In the genomic region with DNA sequence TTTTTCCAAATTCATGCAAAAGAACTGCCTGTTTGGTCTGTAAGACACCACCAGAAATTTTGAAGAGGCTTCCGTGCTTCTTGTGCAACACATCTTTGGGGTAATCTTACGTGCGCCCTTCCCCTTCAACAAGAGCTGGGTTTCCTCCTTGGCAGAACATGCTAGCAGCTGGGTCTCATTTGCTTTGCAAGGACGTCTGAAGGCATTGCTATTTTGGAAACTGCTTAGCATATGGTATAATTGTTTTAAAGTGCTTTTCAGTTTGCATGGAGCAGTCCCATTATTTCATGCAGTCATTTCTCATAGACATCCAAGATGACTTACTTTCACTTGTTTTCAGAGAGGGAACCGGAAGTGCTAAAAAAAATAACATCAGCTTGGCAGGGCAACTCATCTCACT, we compare ENCODE assay signal across 20 mouse cellular contexts.
A peak's percentile ranks its signal among the peaks of the same experiment; 100 is the strongest.
DNase-seq lines count a peak whose midpoint lies in the region; ATAC-seq and TF ChIP-seq lines count a peak whose summit lies in the region.
"Had no signal": no experiment of that assay in that cellular context is flagged by ENCODE, and none has a peak within 500 bp of the region (broad histone marks: within the 10 kb centered on the region; RNA-seq: fewer than 3 reads in every experiment).

No protein-coding gene starts in this region.

- ATAC-seq in frontal cortex, adult (ENCODE audit: low TSS enrichment): peak; percentile 92
- no peak for ATAC-seq in lung, postnatal 0 days
- ATAC-seq: intestine, embryonic 16.5 days had no signal

- no peak overlapping the region for H3K4me2 ChIP-seq in lung, postnatal 0 days (replicated peaks; ENCODE audit: low read depth, low read length)
- H3K4me2 ChIP-seq: hindbrain, embryonic 13.5 days; limb, embryonic 12.5 days; liver, embryonic 15.5 days; midbrain, embryonic 12.5 days had no signal

- 66% methylated on average over 5 of the region's 5 CpGs for WGBS in lung, postnatal 0 days
- 67% methylated on average over 5 of the region's 5 CpGs for WGBS in lung, adult 2 months

- intact Hi-C loops in left cerebral cortex, adult 2 months (cut with DNase I): loop anchor here (1.0 kb wide), 1 partner anchor 81 kb away; no protein-coding TSS in a partner anchor

- no peak for DNase-seq in frontal cortex, postnatal 14 days (ENCODE audit: low spot score in 2 of 2)
- peak; percentile 40 for DNase-seq in lung, postnatal 0 days (ENCODE audit: low spot score)
- no peak for DNase-seq in lung, adult 2 months
- DNase-seq in left cerebral cortex, adult 2 months (ENCODE audit: extremely low spot score in 1 of 2, low spot score in 2 of 2): peak in 1 of 2 experiments; percentile 41
- no peak for DNase-seq in cerebellum, postnatal 36 days
- DNase-seq in adrenal gland, adult 18-20 months (ENCODE audit: low spot score in 2 of 2): no peak
- DNase-seq: adrenal gland, postnatal 25 days; cerebellum, adult 11 months; kidney, postnatal 14 days; lung, postnatal 36 days; thymus, postnatal 36 days had no signal

- H3K4me3 ChIP-seq in lung, postnatal 0 days (ENCODE audit: low read depth, low read length): no peak overlapping the region
- no peak overlapping the region for H3K4me3 ChIP-seq in lung, adult 2 months (replicated peaks; ENCODE audit: extremely low read depth, low read depth, low read length)
- no peak overlapping the region for H3K4me3 ChIP-seq in left cerebral cortex, adult 2 months
- H3K4me3 ChIP-seq: erythroblast, embryonic 14.5 days; hindbrain, embryonic 13.5 days; limb, embryonic 12.5 days; liver, embryonic 15.5 days; midbrain, embryonic 12.5 days had no signal

- H3K27me3 ChIP-seq in lung, postnatal 0 days (replicated peaks; ENCODE audit: insufficient read depth, low read length): no peaks in the 10 kb centered on the region
- H3K27me3 ChIP-seq: hindbrain, embryonic 13.5 days; limb, embryonic 12.5 days; liver, embryonic 15.5 days; midbrain, embryonic 12.5 days had no signal

- no peaks in the 10 kb centered on the region for H3K4me1 ChIP-seq in lung, postnatal 0 days (ENCODE audit: insufficient read depth, low read depth, low read length)
- no peaks in the 10 kb centered on the region for H3K4me1 ChIP-seq in lung, adult 2 months (ENCODE audit: control insufficient read depth, insufficient read depth, low read length)
- H3K4me1 ChIP-seq: liver, embryonic 15.5 days; midbrain, embryonic 12.5 days had no signal

- H3K9me3 ChIP-seq in lung, postnatal 0 days (ENCODE audit: low read length): no peaks in the 10 kb centered on the region
- H3K9me3 ChIP-seq: G1E; hindbrain, embryonic 13.5 days; limb, embryonic 12.5 days; liver, embryonic 15.5 days; midbrain, embryonic 12.5 days had no signal

- no peak overlapping the region for H3K27ac ChIP-seq in lung, postnatal 0 days (ENCODE audit: low read length)
- H3K27ac ChIP-seq in left cerebral cortex, adult 2 months: peak overlapping the region; percentile 57; the same call in 1 of the 2 replicates
- H3K27ac ChIP-seq: hindbrain, embryonic 13.5 days; limb, embryonic 12.5 days; liver, embryonic 15.5 days; midbrain, embryonic 12.5 days; stomach, postnatal 0 days had no signal

- TF ChIP-seq CTCF in lung, postnatal 0 days (IDR thresholded peaks at IDR 0.05): no peak
- TF ChIP-seq CTCF in lung, adult 2 months (IDR thresholded peaks at IDR 0.05; ENCODE audit: insufficient read depth, low read length): no peak
- no peak for TF ChIP-seq CTCF in left cerebral cortex, adult 2 months (IDR thresholded peaks at IDR 0.05)

- H3K9ac ChIP-seq in lung, postnatal 0 days (replicated peaks; ENCODE audit: low read depth): no peak overlapping the region
- H3K9ac ChIP-seq: hindbrain, embryonic 13.5 days; limb, embryonic 12.5 days; liver, embryonic 15.5 days; midbrain, embryonic 12.5 days had no signal

- TF ChIP-seq EP300 in lung, postnatal 0 days (IDR thresholded peaks at IDR 0.05): no peak

- no peak for TF ChIP-seq POLR2A in lung, adult 2 months (IDR thresholded peaks at IDR 0.05; ENCODE audit: borderline replicate concordance, extremely low read depth, low read depth, low read length)

- no peaks in the 10 kb centered on the region for H3K36me3 ChIP-seq in lung, postnatal 0 days (ENCODE audit: insufficient read depth, low read length)
- H3K36me3 ChIP-seq: G1E; liver, embryonic 15.5 days had no signal
